Mouse (Mus musculus): ENCODE measurements around the gene Nfib. TPM values are rescaled to one million over a fixed set of nuclear protein-coding genes. Genes with fewer than 3 reads are reported as not detected.

Nfib gene
- polyA plus RNA-seq, 1 experiment from 2014 or later: 60.0 TPM

DNA sequence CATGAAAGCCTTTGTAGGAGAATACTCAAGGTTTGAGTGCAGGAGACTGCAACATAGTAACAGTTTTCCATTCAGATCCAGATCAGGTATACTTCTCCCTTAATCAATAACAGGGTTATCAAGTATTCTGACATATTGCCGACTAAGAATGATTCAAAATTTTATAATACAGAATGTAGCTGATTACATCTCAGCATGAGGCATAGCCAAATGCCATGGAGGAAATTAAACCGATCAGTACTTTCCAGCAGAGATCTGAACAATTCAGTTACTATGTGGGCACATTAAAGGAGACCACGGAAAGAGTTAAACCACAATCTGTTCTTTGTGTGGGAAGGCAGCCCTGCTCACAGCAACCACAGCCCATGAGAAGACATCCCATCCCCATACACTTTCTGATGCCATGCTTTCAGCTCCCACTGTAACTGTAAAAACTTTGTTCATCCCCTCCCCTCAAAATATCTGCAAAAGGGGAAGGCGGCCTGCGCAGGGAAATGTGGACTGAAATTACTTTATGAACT lies 204.9 kb downstream of the Nfib start:
- 33% methylated on average over 5 of the region's 5 CpGs for WGBS
- Histone ChIP-seq H3K4me3 (peak overlapping the region; percentile 35), H3K9me3 (replicated peaks) (no peaks in the 10 kb centered on the region), H3K4me2 (peak overlapping the region; percentile 90), H3K27ac (peak overlapping the region; percentile 74), H3K36me3 (peaks cover 15% of the 10 kb centered on the region), H3K27me3 (no peaks in the 10 kb centered on the region), H3K4me1 (replicated peaks) (peaks cover 40% of the 10 kb centered on the region), H3K9ac (peak overlapping the region; percentile 58)
- ATAC-seq (replicated peaks; ENCODE audit: insufficient number of reproducible peaks, insufficient read depth, low FRiP score, low read depth): no peak

DNA sequence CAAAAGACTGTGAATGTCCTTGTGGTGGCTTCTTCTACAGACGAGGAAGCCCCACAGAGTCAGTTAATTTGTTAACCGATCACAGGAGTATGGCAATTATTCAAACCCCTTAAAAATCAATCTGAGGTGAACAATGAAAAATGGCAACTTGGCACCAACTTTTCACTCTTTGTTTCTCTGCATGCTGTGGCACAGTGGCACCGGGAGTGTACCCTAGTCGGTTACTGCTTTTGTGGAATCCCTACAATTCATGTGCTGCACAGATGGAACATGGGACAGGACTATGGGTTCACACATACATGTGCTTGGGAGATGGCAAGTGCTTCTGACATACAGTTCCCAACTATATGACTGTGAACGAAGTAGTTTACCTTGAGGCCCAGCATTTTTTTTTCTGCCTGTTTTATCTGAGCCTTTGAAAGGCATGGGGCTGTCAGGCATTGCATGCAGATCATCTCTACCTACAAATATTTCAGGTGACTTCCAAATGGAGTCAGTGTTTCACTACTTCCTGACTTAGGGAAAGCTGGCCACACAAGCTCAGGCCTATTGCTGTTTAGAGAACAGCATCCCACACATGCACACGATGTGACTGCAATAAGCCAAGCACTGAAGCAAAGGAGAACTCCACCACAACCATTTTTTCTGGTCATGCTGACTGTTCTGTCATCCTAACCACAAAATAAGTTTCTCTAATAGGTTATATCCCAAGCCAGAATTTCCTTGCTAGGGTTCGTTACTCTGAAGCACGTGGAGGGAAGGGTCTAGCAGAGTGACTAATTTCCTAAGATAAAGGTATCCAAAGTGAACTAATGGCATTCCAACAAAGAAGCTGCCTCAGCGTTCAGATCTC lies 205.6 kb downstream of the Nfib start:
- peaks cover 41% of the 10 kb centered on the region for H3K4me1 ChIP-seq (replicated peaks)
- no peaks in the 10 kb centered on the region for H3K27me3 ChIP-seq
- H3K36me3 ChIP-seq: peaks cover 15% of the 10 kb centered on the region
- peak overlapping the region; percentile 74 for H3K27ac ChIP-seq
- peak overlapping the region; percentile 58; the same call in 1 of the 2 replicates for H3K9ac ChIP-seq
- no peak for ATAC-seq (replicated peaks; ENCODE audit: insufficient number of reproducible peaks, insufficient read depth, low FRiP score, low read depth)
- peak overlapping the region; percentile 90 for H3K4me2 ChIP-seq
- H3K4me3 ChIP-seq: peak overlapping the region; percentile 35
- WGBS: 34% methylated on average over 9 of the region's 9 CpGs
- H3K9me3 ChIP-seq (replicated peaks): no peaks in the 10 kb centered on the region

DNA sequence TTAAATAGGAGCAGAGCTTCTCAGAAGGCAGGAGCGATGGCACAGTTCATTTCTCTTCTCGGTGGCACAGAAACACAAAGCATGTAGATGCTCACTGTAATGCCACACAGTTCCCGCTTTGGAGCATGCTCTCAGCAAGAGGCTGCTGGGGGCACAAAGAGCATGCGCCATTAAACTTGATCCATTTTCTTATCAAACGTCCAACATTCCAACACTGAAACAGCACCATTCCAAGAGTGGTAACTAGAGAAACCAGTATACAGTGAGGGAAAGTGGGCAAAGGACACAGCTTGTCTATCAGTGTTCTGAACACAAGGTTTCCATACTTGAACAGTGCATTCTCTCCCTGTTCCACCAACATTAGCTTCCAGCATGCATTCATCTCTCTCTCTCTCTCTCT lies 206.3 kb downstream of the Nfib start:
- Histone ChIP-seq H3K4me3 (peak overlapping the region; percentile 35; the same call in 1 of the 2 replicates), H3K4me1 (replicated peaks) (peaks cover 47% of the 10 kb centered on the region)
- 29% methylated on average over 5 of the region's 5 CpGs for WGBS

DNA sequence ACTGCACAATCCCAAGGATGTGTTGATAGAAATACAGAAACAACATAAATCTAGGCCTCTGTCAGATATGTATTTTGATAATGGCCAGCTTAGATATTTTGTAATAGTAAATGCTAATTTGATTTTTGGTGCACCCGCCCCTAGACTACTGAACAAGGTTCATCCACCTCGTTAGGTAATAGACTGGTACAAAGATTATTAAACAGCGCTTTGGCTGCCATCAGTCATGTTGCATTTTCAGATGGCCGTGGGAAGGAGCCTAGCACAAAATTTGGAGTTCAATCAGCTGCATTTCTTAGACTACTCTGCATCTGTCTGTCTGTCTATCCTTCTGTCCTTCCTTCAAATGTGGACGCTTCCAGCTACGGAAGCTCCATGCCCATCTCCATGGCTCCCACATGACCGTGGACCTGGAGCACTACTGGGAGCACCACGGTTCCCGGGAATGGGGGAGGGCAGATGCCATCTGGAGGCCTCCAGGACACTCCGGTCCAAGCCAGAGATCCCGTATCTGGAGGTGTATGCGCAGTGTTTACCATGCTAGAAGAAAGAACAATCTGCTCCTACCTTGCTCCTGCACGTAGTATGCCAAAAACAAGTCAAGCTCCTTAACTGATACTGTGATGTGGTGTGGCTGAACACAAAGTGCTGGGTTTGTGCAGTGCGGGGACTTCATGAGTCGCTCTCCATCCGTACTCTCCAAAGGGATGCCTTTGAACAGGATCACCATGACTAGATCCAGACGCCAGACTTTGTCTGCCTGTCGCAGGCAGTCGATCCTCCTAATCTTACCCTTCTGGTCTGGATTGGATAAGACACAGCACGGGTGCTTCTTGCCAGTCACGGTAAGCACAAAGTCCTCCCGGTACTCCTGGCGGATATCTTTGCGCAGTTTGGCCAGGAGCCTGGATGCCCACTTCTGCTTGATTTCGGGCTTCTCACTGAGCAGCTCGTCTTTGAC lies 207.6 kb downstream of the Nfib start:
- Histone ChIP-seq H3K27me3 (no peaks in the 10 kb centered on the region), H3K9me3 (replicated peaks) (no peaks in the 10 kb centered on the region), H3K27ac (peak overlapping the region; percentile 60), H3K9ac (peak overlapping the region; percentile 14; the same call in 1 of the 2 replicates), H3K4me1 (replicated peaks) (peaks cover 60% of the 10 kb centered on the region), H3K4me3 (peak overlapping the region; percentile 16; the same call in 1 of the 2 replicates), H3K4me2 (peak overlapping the region; percentile 90), H3K36me3 (peaks cover 15% of the 10 kb centered on the region)
- 0 out of 2 replicates have a peak, but pooled peaks have one; percentile 25 for ATAC-seq (replicated peaks; ENCODE audit: insufficient number of reproducible peaks, insufficient read depth, low FRiP score, low read depth)
- 58% methylated on average over 26 of the region's 26 CpGs for WGBS

More for the DNA sequence above, 206.3 kb downstream of the Nfib start:
- peak overlapping the region; percentile 90 for H3K4me2 ChIP-seq
- no peaks in the 10 kb centered on the region for H3K27me3 ChIP-seq
- H3K27ac ChIP-seq: peak overlapping the region; percentile 74
- H3K9ac ChIP-seq: peak overlapping the region; percentile 58; the same call in 1 of the 2 replicates
- peaks cover 15% of the 10 kb centered on the region for H3K36me3 ChIP-seq
- H3K9me3 ChIP-seq (replicated peaks): no peaks in the 10 kb centered on the region
- peak; percentile 19; the same call in 1 of the 2 replicates for ATAC-seq (replicated peaks; ENCODE audit: insufficient number of reproducible peaks, insufficient read depth, low FRiP score, low read depth)

DNA sequence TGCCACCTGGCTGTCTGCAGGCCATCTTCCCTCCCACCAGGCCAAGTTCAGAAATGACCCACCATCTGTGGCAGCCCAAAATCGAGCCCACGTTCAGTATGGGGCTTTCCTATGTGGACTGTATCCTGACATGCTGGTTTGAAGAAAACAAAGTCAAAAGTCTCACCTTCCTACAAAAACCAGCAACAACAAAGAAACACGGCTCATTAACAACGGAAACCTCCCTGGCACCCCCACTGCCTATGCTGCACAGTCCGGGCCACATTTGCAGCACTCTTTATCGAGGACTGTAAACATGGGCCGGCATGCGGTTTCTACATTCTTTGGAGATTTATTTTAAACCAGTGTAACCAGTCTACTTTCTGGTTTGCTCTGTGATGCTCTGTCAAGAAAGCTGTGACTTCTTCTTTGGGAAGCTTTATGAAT lies 208.4 kb downstream of the Nfib start:
- peaks cover 67% of the 10 kb centered on the region for H3K4me1 ChIP-seq (replicated peaks)
- 65% methylated on average over 8 of the region's 8 CpGs for WGBS
- peaks cover 15% of the 10 kb centered on the region for H3K36me3 ChIP-seq
- ATAC-seq (replicated peaks; ENCODE audit: insufficient number of reproducible peaks, insufficient read depth, low FRiP score, low read depth): no peak
- peak overlapping the region; percentile 3; the same call in 1 of the 2 replicates for H3K4me3 ChIP-seq
- no peak overlapping the region for H3K9ac ChIP-seq
- no peaks in the 10 kb centered on the region for H3K27me3 ChIP-seq
- H3K4me2 ChIP-seq: peak overlapping the region; percentile 90
- no peaks in the 10 kb centered on the region for H3K9me3 ChIP-seq (replicated peaks)
- peak overlapping the region; percentile 60 for H3K27ac ChIP-seq

DNA sequence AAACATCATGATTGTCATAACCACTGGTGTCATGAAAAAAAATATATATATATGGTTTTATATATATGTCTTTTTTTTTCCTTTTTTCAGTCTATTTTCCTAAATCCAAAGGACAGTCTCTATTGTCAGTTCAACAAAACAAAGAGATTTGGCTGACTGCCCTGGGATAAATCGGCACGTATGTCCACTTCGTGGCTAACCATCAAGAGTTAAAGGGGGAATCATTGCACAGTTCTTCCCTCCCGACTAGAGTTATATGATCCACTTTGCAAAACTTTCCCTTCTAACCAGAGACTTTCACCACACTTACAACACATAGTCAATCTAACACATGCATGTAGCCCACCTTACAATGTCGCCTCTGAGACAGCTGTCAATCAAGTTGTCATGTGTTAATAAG lies 209.2 kb downstream of the Nfib start:
- peak overlapping the region; percentile 90 for H3K4me2 ChIP-seq
- H3K9me3 ChIP-seq (replicated peaks): no peaks in the 10 kb centered on the region
- WGBS: 43% methylated on average over 5 of the region's 5 CpGs
- H3K4me3 ChIP-seq: no peak overlapping the region
- ATAC-seq (replicated peaks; ENCODE audit: insufficient number of reproducible peaks, insufficient read depth, low FRiP score, low read depth): no peak
- peaks cover 15% of the 10 kb centered on the region for H3K36me3 ChIP-seq
- H3K27ac ChIP-seq: no peak overlapping the region
- peaks cover 73% of the 10 kb centered on the region for H3K4me1 ChIP-seq (replicated peaks)
- no peaks in the 10 kb centered on the region for H3K27me3 ChIP-seq
- H3K9ac ChIP-seq: no peak overlapping the region

DNA sequence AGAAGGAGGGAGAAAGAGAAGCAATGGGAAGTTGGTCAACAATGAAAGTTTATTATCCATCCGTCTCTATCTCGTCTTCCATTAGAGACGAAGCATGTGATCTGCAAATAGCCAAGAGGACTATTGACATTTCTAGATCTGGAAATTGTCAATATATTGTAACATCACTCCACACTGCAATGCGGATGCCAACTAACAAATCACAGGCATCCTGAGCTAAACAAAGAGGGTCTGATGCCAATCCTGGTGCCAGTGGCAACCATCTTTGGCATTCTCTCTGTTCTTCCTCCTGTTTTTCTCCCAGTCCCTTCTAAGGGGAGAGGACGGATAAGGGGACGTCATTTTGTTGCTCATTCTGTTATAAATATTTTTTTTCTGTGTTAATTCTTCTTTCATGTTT lies 209.9 kb downstream of the Nfib start:
- 77% methylated on average over 6 of the region's 6 CpGs for WGBS
- Histone ChIP-seq H3K27me3 (no peaks in the 10 kb centered on the region), H3K9me3 (replicated peaks) (no peaks in the 10 kb centered on the region), H3K4me1 (replicated peaks) (peaks cover 74% of the 10 kb centered on the region), H3K9ac (no peak overlapping the region), H3K4me3 (no peak overlapping the region), H3K27ac (no peak overlapping the region), H3K36me3 (peaks cover 15% of the 10 kb centered on the region), H3K4me2 (no peak overlapping the region)
- no peak for ATAC-seq (replicated peaks; ENCODE audit: insufficient number of reproducible peaks, insufficient read depth, low FRiP score, low read depth)

DNA sequence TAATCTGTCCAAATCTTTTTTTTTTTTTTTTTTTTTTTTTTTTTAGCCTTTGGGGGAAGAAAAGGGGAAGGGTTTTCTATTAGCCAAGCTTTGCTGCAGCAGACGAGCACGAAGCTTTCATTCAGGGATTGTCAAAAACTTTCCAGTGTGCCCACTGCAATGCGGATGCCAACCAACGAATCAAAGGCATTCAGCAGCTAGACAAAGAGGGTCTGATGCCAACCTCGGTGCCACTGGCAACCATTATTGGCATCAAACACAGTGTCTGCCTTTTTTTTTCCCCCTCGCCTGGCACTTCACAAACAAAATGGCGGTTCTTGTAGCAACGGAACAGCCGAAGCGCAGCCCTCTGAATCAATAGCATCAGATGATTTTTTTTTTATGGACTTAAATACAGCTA lies 210.7 kb downstream of the Nfib start:
- Histone ChIP-seq H3K4me1 (replicated peaks) (peaks cover 73% of the 10 kb centered on the region), H3K4me3 (no peak overlapping the region), H3K27ac (no peak overlapping the region), H3K27me3 (no peaks in the 10 kb centered on the region), H3K36me3 (peaks cover 15% of the 10 kb centered on the region), H3K9me3 (replicated peaks) (no peaks in the 10 kb centered on the region), H3K4me2 (no peak overlapping the region), H3K9ac (no peak overlapping the region)
- WGBS: 88% methylated on average over 10 of the region's 10 CpGs
- ATAC-seq (replicated peaks; ENCODE audit: insufficient number of reproducible peaks, insufficient read depth, low FRiP score, low read depth): no peak

DNA sequence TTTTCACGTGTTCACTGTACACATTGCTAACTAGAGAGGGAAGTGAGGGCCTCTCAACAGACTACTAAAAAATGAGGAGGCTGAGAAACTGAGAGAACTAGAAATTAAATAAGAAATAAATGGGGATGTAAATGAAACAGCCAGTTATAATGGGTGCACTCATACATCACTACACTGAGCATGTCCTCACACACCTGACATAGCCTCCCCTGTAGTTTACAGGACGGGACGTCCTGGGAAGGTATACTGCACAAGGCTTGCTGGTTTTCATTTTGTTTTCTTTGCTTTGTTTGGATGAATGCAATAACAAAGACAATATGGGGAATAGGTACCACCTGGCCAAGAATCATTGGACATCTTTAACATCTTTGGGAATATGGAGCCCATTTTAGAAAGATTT lies 211.1 kb downstream of the Nfib start:
- Histone ChIP-seq H3K9me3 (replicated peaks) (no peaks in the 10 kb centered on the region), H3K27ac (0 out of 2 replicates have a peak overlapping the region, but pooled peaks have one; percentile 19), H3K36me3 (peaks cover 15% of the 10 kb centered on the region), H3K9ac (no peak overlapping the region), H3K27me3 (no peaks in the 10 kb centered on the region), H3K4me1 (replicated peaks) (peaks cover 75% of the 10 kb centered on the region), H3K4me2 (no peak overlapping the region), H3K4me3 (no peak overlapping the region)
- no peak for ATAC-seq (replicated peaks; ENCODE audit: insufficient number of reproducible peaks, insufficient read depth, low FRiP score, low read depth)
- 74% methylated on average over 3 of the region's 3 CpGs for WGBS

DNA sequence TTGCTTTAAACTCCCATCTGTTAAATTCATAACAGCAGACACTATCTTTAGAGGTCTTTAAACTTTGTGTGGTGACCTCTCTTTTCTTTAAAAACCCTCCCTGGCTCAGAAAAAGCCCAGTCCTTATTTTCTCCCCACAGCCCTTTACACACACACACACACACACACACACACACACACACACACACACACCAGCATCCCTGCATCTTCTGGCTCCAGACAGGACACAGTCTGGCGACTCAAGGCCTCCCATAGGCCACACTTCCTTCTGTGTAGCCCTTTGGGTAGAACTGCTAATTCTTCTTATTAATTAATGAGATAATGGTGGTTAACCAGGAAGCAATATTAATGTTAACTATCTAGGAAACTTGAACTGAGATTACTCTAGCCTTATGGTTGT lies 211.7 kb downstream of the Nfib start:
- Histone ChIP-seq H3K27me3 (no peaks in the 10 kb centered on the region), H3K9me3 (replicated peaks) (no peaks in the 10 kb centered on the region), H3K9ac (no peak overlapping the region), H3K4me3 (no peak overlapping the region), H3K27ac (0 out of 2 replicates have a peak overlapping the region, but pooled peaks have one; percentile 19), H3K36me3 (peaks cover 15% of the 10 kb centered on the region), H3K4me1 (replicated peaks) (peaks cover 72% of the 10 kb centered on the region), H3K4me2 (no peak overlapping the region)
- 58% methylated on average over 1 of the region's 1 CpGs for WGBS
- ATAC-seq (replicated peaks; ENCODE audit: insufficient number of reproducible peaks, insufficient read depth, low FRiP score, low read depth): no peak

DNA sequence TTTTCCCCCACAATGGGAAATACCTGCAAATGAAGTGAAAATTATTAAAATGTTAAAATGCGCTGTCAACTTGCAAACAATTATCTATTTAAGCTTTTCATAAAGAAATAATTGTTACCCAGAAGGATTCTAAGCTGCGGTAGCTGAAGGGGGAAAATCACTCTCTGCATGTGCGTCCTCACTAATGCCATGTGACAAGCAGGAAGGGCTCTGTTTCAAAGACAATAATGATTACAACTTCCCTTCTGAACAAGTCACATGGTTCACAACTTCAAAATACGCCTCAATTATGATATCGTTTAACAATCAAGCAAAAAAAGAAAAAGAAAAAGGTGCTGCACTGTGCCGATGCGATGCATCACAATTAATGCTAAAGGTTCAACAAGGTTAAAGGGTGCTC lies 212.2 kb downstream of the Nfib start:
- H3K9ac ChIP-seq: no peak overlapping the region
- H3K27me3 ChIP-seq: no peaks in the 10 kb centered on the region
- no peak overlapping the region for H3K4me3 ChIP-seq
- 68% methylated on average over 7 of the region's 7 CpGs for WGBS
- H3K36me3 ChIP-seq: peaks cover 15% of the 10 kb centered on the region
- no peak for ATAC-seq (replicated peaks; ENCODE audit: insufficient number of reproducible peaks, insufficient read depth, low FRiP score, low read depth)
- H3K27ac ChIP-seq: 0 out of 2 replicates have a peak overlapping the region, but pooled peaks have one; percentile 19
- H3K4me1 ChIP-seq (replicated peaks): peaks cover 68% of the 10 kb centered on the region
- no peaks in the 10 kb centered on the region for H3K9me3 ChIP-seq (replicated peaks)
- no peak overlapping the region for H3K4me2 ChIP-seq

All from heart, embryonic 15.5 days (tissue).